Mouse (Mus musculus) megakaryocyte-erythroid progenitor cell, adult 5 weeks (primary cell): Measurements from ENCODE around the gene Gpalpp1. TPM values are rescaled to one million over a fixed set of nuclear protein-coding genes. Genes with fewer than 3 reads are reported as not detected.

Source experiments
- polyA plus RNA-seq: library from polyadenylated mRNA; stranded (reverse); fragments of >175 nt; gene quantifications from 2 replicates; pipeline ENCODE4 v1.2.3, GENCODE M21; 2012

Gene Gpalpp1
- polyA plus RNA-seq: 3.4 and 3.5 TPM in 2 replicates

GRCm38 (mm10) chr14:76110396-76111221 lies at the start of gene Gpalpp1, which contains the start of gene Nufip1:
Gene Gpalpp1 (minus strand): TSS chr14:76110760.
Gene Nufip1 (plus strand): TSS chr14:76110891.

Other genes with a start within 250 kb of the Gpalpp1 start
- gene Kctd4, start 155.8 kb downstream of the Gpalpp1 start, polyA plus RNA-seq: not detected in 2 replicates
- gene Gtf2f2, start 99.9 kb downstream of the Gpalpp1 start, polyA plus RNA-seq: 9.4 and 10.3 TPM in 2 replicates
- 16.2 TPM in 2 replicates for gene Nufip1, start 131 bp upstream of the Gpalpp1 start, polyA plus RNA-seq